Mouse (Mus musculus) frontal cortex, postnatal 36 days (tissue): ENCODE results near the gene Ccdc124.

Experiments used
- DNase-seq, 2 experiments: peaks; one replicate each; pipeline ENCODE4 v3.0.0; 2022; ENCODE audit warnings: low spot score in 2 of 2

Ccdc124 gene

GRCm38 (mm10) chr8:70846371-70847154 is 27.2 kb downstream of the Ccdc124 start:
- DNase-seq: no peak

- DNase-seq: no peak
These were observed 28.6 kb downstream of the Ccdc124 start for GRCm38 (mm10) chr8:70845108-70845507.

- peak; percentile 84 to 87 for DNase-seq
These were observed 29.2 kb downstream of the Ccdc124 start for GRCm38 (mm10) chr8:70844523-70844922.

GRCm38 (mm10) chr8:70843941-70844340 is 29.8 kb downstream of the Ccdc124 start:
- DNase-seq: no peak

GRCm38 (mm10) chr8:70843214-70843773 is 30.4 kb downstream of the Ccdc124 start:
- DNase-seq: no peak

- no peak for DNase-seq
These were observed 31.3 kb downstream of the Ccdc124 start for GRCm38 (mm10) chr8:70842484-70842883.

- peak; percentile 93 to 94 for DNase-seq
These were observed 32.3 kb downstream of the Ccdc124 start for GRCm38 (mm10) chr8:70841147-70842072.

GRCm38 (mm10) chr8:70840590-70840989 is 33.1 kb downstream of the Ccdc124 start:
- DNase-seq: no peak

GRCm38 (mm10) chr8:70839408-70840351 is 34.1 kb downstream of the Ccdc124 start, which contains the start of gene Arrdc2:
Arrdc2 (minus strand) TSS chr8:70839720.
- peak; percentile 95 to 99 for DNase-seq

- DNase-seq: peak in 1 of 2 experiments; percentile 41
These were observed 34.9 kb downstream of the Ccdc124 start for GRCm38 (mm10) chr8:70838654-70839407.

- no peak for DNase-seq
These were observed 37.1 kb downstream of the Ccdc124 start for GRCm38 (mm10) chr8:70836666-70837065.

GRCm38 (mm10) chr8:70834071-70834470 is 39.7 kb downstream of the Ccdc124 start:
- no peak for DNase-seq

- DNase-seq: peak in 1 of 2 experiments; percentile 39
These were observed 40.2 kb downstream of the Ccdc124 start for GRCm38 (mm10) chr8:70833520-70833919.

- DNase-seq: no peak
These were observed 40.7 kb downstream of the Ccdc124 start for GRCm38 (mm10) chr8:70833018-70833482.

- no peak for DNase-seq
These were observed 41.4 kb downstream of the Ccdc124 start for GRCm38 (mm10) chr8:70832371-70832770.

- DNase-seq: no peak
These were observed 42.2 kb downstream of the Ccdc124 start for GRCm38 (mm10) chr8:70831517-70831916.

- no peak for DNase-seq
These were observed 45.9 kb downstream of the Ccdc124 start for GRCm38 (mm10) chr8:70827796-70828195.

- no peak for DNase-seq
These were observed 46.7 kb downstream of the Ccdc124 start for GRCm38 (mm10) chr8:70827010-70827409.

- DNase-seq: no peak
These were observed 47.9 kb downstream of the Ccdc124 start for GRCm38 (mm10) chr8:70825816-70826215.

- no peak for DNase-seq
These were observed 49.9 kb downstream of the Ccdc124 start for GRCm38 (mm10) chr8:70823802-70824201.
